Comparison of ENCODE assay signal across 8 mouse cellular contexts in genomic region chr8:45345031-45345430, GRCm38 (mm10). TPM values are rescaled to one million over a fixed set of nuclear protein-coding genes. Genes with fewer than 3 reads are reported as not detected.
DNase-seq lines count a peak whose midpoint lies in the region; ATAC-seq and TF ChIP-seq lines count a peak whose summit lies in the region.

No protein-coding gene starts in this region.

- no peak overlapping the region for H3K9ac ChIP-seq in intestine, postnatal 0 days (ENCODE audit: low read depth, low read length)
- no peak overlapping the region for H3K9ac ChIP-seq in midbrain, embryonic 15.5 days
- no peak overlapping the region for H3K9ac ChIP-seq in stomach, embryonic 14.5 days (replicated peaks; ENCODE audit: low read depth, low read length)

- TF ChIP-seq POLR2A in thymus, adult 2 months (IDR thresholded peaks at IDR 0.05; ENCODE audit: control insufficient read depth, extremely low read depth, insufficient read depth, low read length, poor library complexity), result no peak

- intact Hi-C loops in left cerebral cortex, postnatal 36 days (cut with DNase I), result no loop called here

- no peaks in the 10 kb centered on the region for H3K4me1 ChIP-seq in thymus, adult 2 months (replicated peaks; ENCODE audit: control insufficient read depth, insufficient read depth, low read length)
- H3K4me1 ChIP-seq in intestine, postnatal 0 days (replicated peaks; ENCODE audit: control insufficient read depth, insufficient read depth, low read length), result no peaks in the 10 kb centered on the region
- H3K4me1 ChIP-seq in midbrain, embryonic 15.5 days, result no peaks in the 10 kb centered on the region
- H3K4me1 ChIP-seq in stomach, embryonic 14.5 days (ENCODE audit: control insufficient read depth, insufficient read depth, low read length), result no peaks in the 10 kb centered on the region

- no peak overlapping the region for H3K4me2 ChIP-seq in intestine, postnatal 0 days (replicated peaks; ENCODE audit: low read depth)
- no peak overlapping the region for H3K4me2 ChIP-seq in midbrain, embryonic 15.5 days
- H3K4me2 ChIP-seq in stomach, embryonic 14.5 days (replicated peaks; ENCODE audit: low read depth, low read length), result no peak overlapping the region

- H3K27ac ChIP-seq in thymus, adult 2 months (ENCODE audit: control insufficient read depth, insufficient read depth, low read length), result no peak overlapping the region
- no peak overlapping the region for H3K27ac ChIP-seq in intestine, postnatal 0 days (ENCODE audit: low read depth, low read length)
- H3K27ac ChIP-seq in midbrain, embryonic 15.5 days, result no peak overlapping the region
- H3K27ac ChIP-seq in stomach, embryonic 14.5 days (ENCODE audit: low read length), result no peak overlapping the region

- WGBS in thymus, adult 2 months, result 12% methylated on average over 6 of the region's 6 CpGs
- 20% methylated on average over 6 of the region's 6 CpGs for WGBS in intestine, postnatal 0 days
- WGBS in midbrain, embryonic 15.5 days, result 23% methylated on average over 6 of the region's 6 CpGs
- 19% methylated on average over 6 of the region's 6 CpGs for WGBS in stomach, embryonic 14.5 days

- no peaks in the 10 kb centered on the region for H3K9me3 ChIP-seq in intestine, postnatal 0 days (ENCODE audit: control insufficient read depth)
- H3K9me3 ChIP-seq in midbrain, embryonic 15.5 days, result no peaks in the 10 kb centered on the region
- no peaks in the 10 kb centered on the region for H3K9me3 ChIP-seq in stomach, embryonic 14.5 days (ENCODE audit: control insufficient read depth, low read depth, low read length)

- H3K27me3 ChIP-seq in thymus, adult 2 months (ENCODE audit: control insufficient read depth, insufficient read depth, low read length), result no peaks in the 10 kb centered on the region
- H3K27me3 ChIP-seq in intestine, postnatal 0 days (replicated peaks; ENCODE audit: control insufficient read depth, insufficient read depth, low read length), result no peaks in the 10 kb centered on the region
- H3K27me3 ChIP-seq in midbrain, embryonic 15.5 days (replicated peaks), result no peaks in the 10 kb centered on the region
- no peaks in the 10 kb centered on the region for H3K27me3 ChIP-seq in stomach, embryonic 14.5 days (ENCODE audit: control insufficient read depth, insufficient read depth, low read length)

- no peaks in the 10 kb centered on the region for H3K36me3 ChIP-seq in thymus, adult 2 months (ENCODE audit: control insufficient read depth, insufficient read depth, low read length)
- H3K36me3 ChIP-seq in intestine, postnatal 0 days (ENCODE audit: control insufficient read depth, insufficient read depth), result no peaks in the 10 kb centered on the region; the same call in 1 of the 2 replicates
- no peaks in the 10 kb centered on the region for H3K36me3 ChIP-seq in midbrain, embryonic 15.5 days (replicated peaks)
- peaks cover 11% of the 10 kb centered on the region for H3K36me3 ChIP-seq in stomach, embryonic 14.5 days (ENCODE audit: control insufficient read depth, insufficient read depth, low read length)

- DNase-seq in thymus, adult 2 months, result peak; percentile 54
- DNase-seq in thymus, adult 18-20 months, result no peak
- peak; percentile 68 for DNase-seq in cerebellum, adult 9-10 months
- peak; percentile 66 for DNase-seq in gastrocnemius, postnatal 10 days
- DNase-seq in left cerebral cortex, postnatal 36 days (ENCODE audit: low spot score in 2 of 2), result peak; percentile 39 to 55

- no peak overlapping the region for H3K4me3 ChIP-seq in thymus, adult 2 months (ENCODE audit: control insufficient read depth, insufficient read depth, low read length)
- H3K4me3 ChIP-seq in intestine, postnatal 0 days (ENCODE audit: low read depth, low read length), result no peak overlapping the region
- H3K4me3 ChIP-seq in midbrain, embryonic 15.5 days, result no peak overlapping the region
- H3K4me3 ChIP-seq in stomach, embryonic 14.5 days (ENCODE audit: low read depth, low read length), result no peak overlapping the region

- TF ChIP-seq CTCF in thymus, adult 2 months (IDR thresholded peaks at IDR 0.05; ENCODE audit: borderline replicate concordance, control insufficient read depth, extremely low read depth, insufficient read depth, low read length, poor library complexity), result no peak
- TF ChIP-seq CTCF in intestine, postnatal 0 days (IDR thresholded peaks at IDR 0.05; ENCODE audit: low read depth), result peak; percentile 98

- ATAC-seq in intestine, postnatal 0 days, result peak; percentile 56; the same call in 1 of the 2 replicates
- ATAC-seq in midbrain, embryonic 15.5 days (replicated peaks), result peak; percentile 52
- ATAC-seq in stomach, embryonic 14.5 days (ENCODE audit: insufficient number of reproducible peaks, insufficient read depth, low FRiP score, low read depth), result 0 out of 2 replicates have a peak, but pooled peaks have one; percentile 23

RNA-seq across cellular contexts. Expression of gene Cyp4v3, which starts 12.0 kb away (rescaled TPM):
- polyA plus RNA-seq in thymus, adult 2 months (2012; rRNA removed), result 1.5 and 1.9 TPM in 2 replicates
- 1 to 10 TPM; 1.4 to 1.5 TPM for total RNA-seq in gastrocnemius, postnatal 10 days (2021)
- polyA plus RNA-seq in intestine, postnatal 0 days (2015; fragmentation: Nextera tagmentation; extraction: Ambion mirVana), result 2.2 and 2.4 TPM in 2 replicates
- 1 to 10 TPM; 5.7 to 6.3 TPM for total RNA-seq in left cerebral cortex, postnatal 36 days (2021)
- 1.3 and 1.8 TPM in 2 replicates for polyA plus RNA-seq in midbrain, embryonic 15.5 days (2015; fragmentation: Nextera tagmentation; extraction: Ambion mirVana)
- polyA plus RNA-seq in stomach, embryonic 14.5 days (2014; fragmentation: Nextera tagmentation; extraction: Ambion mirVana), result 3.3 and 4.1 TPM in 2 replicates

RNA-seq across cellular contexts. Expression of gene Gm45753, which starts 36.8 kb away (rescaled TPM):
- polyA plus RNA-seq in thymus, adult 2 months (2012; rRNA removed), result 0.05 TPM in 1 of 2 replicates, not detected in the other
- total RNA-seq in gastrocnemius, postnatal 10 days (2021), result not detected
- polyA plus RNA-seq in intestine, postnatal 0 days (2015; fragmentation: Nextera tagmentation; extraction: Ambion mirVana), result not detected in 2 replicates
- not detected for total RNA-seq in left cerebral cortex, postnatal 36 days (2021)
- not detected in 2 replicates for polyA plus RNA-seq in midbrain, embryonic 15.5 days (2015; fragmentation: Nextera tagmentation; extraction: Ambion mirVana)
- polyA plus RNA-seq in stomach, embryonic 14.5 days (2014; fragmentation: Nextera tagmentation; extraction: Ambion mirVana), result not detected in 2 replicates

RNA-seq across cellular contexts. Expression of gene Fam149a, which starts 37.1 kb away (rescaled TPM):
- 1.6 and 1.7 TPM in 2 replicates for polyA plus RNA-seq in thymus, adult 2 months (2012; rRNA removed)
- 1 to 10 TPM; 5.2 to 6.5 TPM for total RNA-seq in gastrocnemius, postnatal 10 days (2021)
- polyA plus RNA-seq in intestine, postnatal 0 days (2015; fragmentation: Nextera tagmentation; extraction: Ambion mirVana), result 3.1 and 3.5 TPM in 2 replicates
- 10 to 100 TPM; 20.7 to 25.3 TPM for total RNA-seq in left cerebral cortex, postnatal 36 days (2021)
- 9.9 and 11.4 TPM in 2 replicates for polyA plus RNA-seq in midbrain, embryonic 15.5 days (2015; fragmentation: Nextera tagmentation; extraction: Ambion mirVana)
- 28.6 and 29.7 TPM in 2 replicates for polyA plus RNA-seq in stomach, embryonic 14.5 days (2014; fragmentation: Nextera tagmentation; extraction: Ambion mirVana)

RNA-seq across cellular contexts. Expression of gene Klkb1, which starts 50.4 kb away (rescaled TPM):
- polyA plus RNA-seq in thymus, adult 2 months (2012; rRNA removed), result 0.10 TPM in 1 of 2 replicates, not detected in the other
- not detected for total RNA-seq in gastrocnemius, postnatal 10 days (2021)
- not detected in 2 replicates for polyA plus RNA-seq in intestine, postnatal 0 days (2015; fragmentation: Nextera tagmentation; extraction: Ambion mirVana)
- not detected for total RNA-seq in left cerebral cortex, postnatal 36 days (2021)
- polyA plus RNA-seq in midbrain, embryonic 15.5 days (2015; fragmentation: Nextera tagmentation; extraction: Ambion mirVana), result 0.03 TPM in 1 of 2 replicates, not detected in the other
- not detected in 2 replicates for polyA plus RNA-seq in stomach, embryonic 14.5 days (2014; fragmentation: Nextera tagmentation; extraction: Ambion mirVana)

Comparison
In these comparisons a context has a peak if more than half of its experiments do, and no peak if none do; other contexts are left out.
1. DNase-seq: peak in thymus, adult 2 months (single experiment), cerebellum, adult 9-10 months (single experiment), gastrocnemius, postnatal 10 days (single experiment) and left cerebral cortex, postnatal 36 days (2 of 2); none in thymus, adult 18-20 months (0 of 2).
2. Peak in every context shown above with its lines, with median percentiles within 50 percentile points of each other: ATAC-seq.